Mouse (Mus musculus): ENCODE measurements around the gene Lifr. TPM values are rescaled to one million over a fixed set of nuclear protein-coding genes. Genes with fewer than 3 reads are reported as not detected.

Lifr gene
- polyA plus RNA-seq, 1 experiment: 5.5 TPM

GRCm38 (mm10) chr15:7224151-7224775 is 133.8 kb downstream of the Lifr start:
- whole genome bisulfite sequencing: 70% methylated on average over 12 of the region's 12 CpGs
- Histone ChIP-seq H3K27ac (ENCODE audit: control insufficient read depth, insufficient read depth, low read depth, low read length, poor library complexity) (no peak overlapping the region), H3K4me3 (replicated peaks; ENCODE audit: control insufficient read depth, low read depth, low read length) (no peak overlapping the region), H3K4me1 (ENCODE audit: control insufficient read depth, insufficient read depth, low read length) (no peaks in the 10 kb centered on the region; the same call in 1 of the 2 replicates)
- TF ChIP-seq POLR2A (IDR thresholded peaks at IDR 0.05; ENCODE audit: borderline replicate concordance, control insufficient read depth, low read depth, low read length) (no peak), CTCF (IDR thresholded peaks at IDR 0.05; ENCODE audit: control insufficient read depth, insufficient read depth, low read length) (no peak)

DNA sequence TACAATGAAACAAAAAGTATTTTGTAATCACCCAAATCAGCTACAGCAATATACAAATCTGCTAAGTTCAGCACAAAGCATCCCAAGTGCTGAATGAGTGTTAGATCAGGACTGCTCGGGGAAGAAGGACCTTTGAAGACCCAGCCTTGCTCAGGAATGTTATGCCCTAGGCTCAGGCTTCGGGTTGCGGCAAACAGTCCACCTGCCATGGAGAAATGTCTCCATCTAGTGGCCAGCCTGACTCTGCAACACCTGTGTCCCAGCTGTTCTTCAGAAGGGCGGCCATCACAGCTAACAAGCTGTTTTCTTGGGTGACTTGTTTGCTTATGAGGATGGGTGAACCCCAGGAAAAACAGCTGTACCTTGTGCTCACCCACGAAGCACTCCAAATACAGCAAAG is 135.8 kb downstream of the Lifr start:
- H3K4me3 ChIP-seq (replicated peaks; ENCODE audit: control insufficient read depth, low read depth, low read length): no peak overlapping the region
- no peak overlapping the region for H3K27ac ChIP-seq (ENCODE audit: control insufficient read depth, insufficient read depth, low read depth, low read length, poor library complexity)
- TF ChIP-seq CTCF (IDR thresholded peaks at IDR 0.05; ENCODE audit: control insufficient read depth, insufficient read depth, low read length) (peak; percentile 96), POLR2A (IDR thresholded peaks at IDR 0.05; ENCODE audit: borderline replicate concordance, control insufficient read depth, low read depth, low read length) (no peak)
- WGBS: 2% methylated on average over 5 of the region's 5 CpGs
- no peaks in the 10 kb centered on the region for H3K4me1 ChIP-seq (ENCODE audit: control insufficient read depth, insufficient read depth, low read length)

DNA sequence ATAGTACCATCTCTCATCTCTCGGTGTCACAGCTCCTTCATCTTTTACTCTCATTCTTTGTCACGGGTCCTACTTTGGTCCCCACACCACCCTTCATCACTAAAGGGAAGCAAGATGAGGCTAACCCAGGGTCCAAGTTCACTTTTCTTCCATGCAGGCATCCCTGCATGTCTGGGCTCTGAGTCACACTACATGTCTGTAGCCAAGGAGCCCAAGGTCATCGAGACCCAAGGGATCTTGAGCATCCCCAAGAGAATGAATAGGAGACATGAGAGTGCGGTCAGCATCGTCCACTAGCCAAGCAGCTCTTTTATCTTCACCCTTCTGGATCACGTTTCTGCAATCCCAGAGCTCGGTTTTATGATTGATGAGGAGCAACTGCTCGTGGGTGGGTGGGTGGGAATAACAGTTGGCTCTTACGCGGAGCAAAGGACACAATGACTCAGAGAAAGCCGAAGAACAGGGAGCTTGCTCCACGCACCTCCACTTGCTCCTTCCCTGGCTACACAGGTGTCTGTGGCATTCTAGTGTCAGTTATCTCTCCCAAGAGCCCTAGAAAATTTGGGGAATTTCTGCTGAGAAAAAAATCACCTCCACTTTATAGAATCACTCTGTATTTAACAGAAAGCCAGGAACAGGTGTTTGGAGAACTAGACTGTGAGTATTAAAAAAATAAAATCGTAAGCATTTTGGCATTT is 143.1 kb downstream of the Lifr start:
- WGBS: 79% methylated on average over 13 of the region's 13 CpGs
- no peaks in the 10 kb centered on the region for H3K4me1 ChIP-seq (ENCODE audit: control insufficient read depth, insufficient read depth, low read length)
- TF ChIP-seq CTCF (IDR thresholded peaks at IDR 0.05; ENCODE audit: control insufficient read depth, insufficient read depth, low read length) (no peak), POLR2A (IDR thresholded peaks at IDR 0.05; ENCODE audit: borderline replicate concordance, control insufficient read depth, low read depth, low read length) (no peak)

GRCm38 (mm10) chr15:7239904-7240303 is 149.5 kb downstream of the Lifr start:
- TF ChIP-seq CTCF (IDR thresholded peaks at IDR 0.05; ENCODE audit: control insufficient read depth, insufficient read depth, low read length) (no peak), POLR2A (IDR thresholded peaks at IDR 0.05; ENCODE audit: borderline replicate concordance, control insufficient read depth, low read depth, low read length) (no peak)
- 84% methylated on average over 11 of the region's 11 CpGs for WGBS
- H3K4me1 ChIP-seq (ENCODE audit: control insufficient read depth, insufficient read depth, low read length): no peaks in the 10 kb centered on the region
- no peak overlapping the region for H3K27ac ChIP-seq (ENCODE audit: control insufficient read depth, insufficient read depth, low read depth, low read length, poor library complexity)
- H3K4me3 ChIP-seq (replicated peaks; ENCODE audit: control insufficient read depth, low read depth, low read length): no peak overlapping the region

More for the DNA sequence above, 143.1 kb downstream of the Lifr start:
- H3K4me3 ChIP-seq (replicated peaks; ENCODE audit: control insufficient read depth, low read depth, low read length): no peak overlapping the region
- no peak overlapping the region for H3K27ac ChIP-seq (ENCODE audit: control insufficient read depth, insufficient read depth, low read depth, low read length, poor library complexity)

GRCm38 (mm10) chr15:7240950-7241349 is 150.5 kb downstream of the Lifr start:
- Histone ChIP-seq H3K4me1 (ENCODE audit: control insufficient read depth, insufficient read depth, low read length) (no peaks in the 10 kb centered on the region), H3K27ac (ENCODE audit: control insufficient read depth, insufficient read depth, low read depth, low read length, poor library complexity) (no peak overlapping the region), H3K4me3 (replicated peaks; ENCODE audit: control insufficient read depth, low read depth, low read length) (no peak overlapping the region)
- TF ChIP-seq POLR2A (IDR thresholded peaks at IDR 0.05; ENCODE audit: borderline replicate concordance, control insufficient read depth, low read depth, low read length): no peak
- TF ChIP-seq CTCF (IDR thresholded peaks at IDR 0.05; ENCODE audit: control insufficient read depth, insufficient read depth, low read length): no peak
- WGBS: 70% methylated on average over 3 of the region's 3 CpGs

GRCm38 (mm10) chr15:7242161-7242850 is 151.9 kb downstream of the Lifr start:
- H3K27ac ChIP-seq (ENCODE audit: control insufficient read depth, insufficient read depth, low read depth, low read length, poor library complexity): no peak overlapping the region
- 29% methylated on average over 15 of the region's 15 CpGs for WGBS
- no peaks in the 10 kb centered on the region for H3K4me1 ChIP-seq (ENCODE audit: control insufficient read depth, insufficient read depth, low read length)
- TF ChIP-seq CTCF (IDR thresholded peaks at IDR 0.05; ENCODE audit: control insufficient read depth, insufficient read depth, low read length) (no peak), POLR2A (IDR thresholded peaks at IDR 0.05; ENCODE audit: borderline replicate concordance, control insufficient read depth, low read depth, low read length) (no peak)
- no peak overlapping the region for H3K4me3 ChIP-seq (replicated peaks; ENCODE audit: control insufficient read depth, low read depth, low read length)

Other genes with a start within 250 kb of the Lifr start
- 2.7 and 3.1 TPM in 2 replicates for gene Osmr, start 215.6 kb upstream of the Lifr start, polyA plus RNA-seq (2011; ENCODE audit: insufficient read depth, insufficient read length, low replicate concordance, missing spikeins)

Measured in bone marrow, adult 2 months (tissue).